Mouse (Mus musculus): ENCODE data around the gene Tmed4. TPM values are rescaled to one million over a fixed set of nuclear protein-coding genes. Genes with fewer than 3 reads are reported as not detected.

Tmed4 gene
- polyA plus RNA-seq, 1 experiment: 52.3 TPM

- no peak for TF ChIP-seq GATA1 (IDR thresholded peaks at IDR 0.05; ENCODE audit: low read length)
Measured at GRCm38 (mm10) chr11:6230012-6230411, 44.7 kb downstream of the Tmed4 start, which contains the start of gene Npc1l1. Gene Npc1l1, minus strand, starts transcription at chr11:6230143.

- TF ChIP-seq GATA1 (IDR thresholded peaks at IDR 0.05; ENCODE audit: low read length): no peak
Measured at GRCm38 (mm10) chr11:6224541-6225229, 50.0 kb downstream of the Tmed4 start.

- TF ChIP-seq GATA1 (IDR thresholded peaks at IDR 0.05; ENCODE audit: low read length): no peak
Measured at GRCm38 (mm10) chr11:6222187-6222586, 52.5 kb downstream of the Tmed4 start.

Other genes starting within 250 kb of the Tmed4 start
- gene Camk2b, start 208.5 kb downstream of the Tmed4 start, polyA plus RNA-seq (2012): 0.03 and 0.08 TPM in 2 replicates
- gene A730071L15Rik, start 74.8 kb downstream of the Tmed4 start, polyA plus RNA-seq (2012): not detected in 2 replicates
- gene Nudcd3, start 74.5 kb downstream of the Tmed4 start, polyA plus RNA-seq (2012): 33.9 and 36.9 TPM in 2 replicates
- gene Npc1l1, start 44.7 kb downstream of the Tmed4 start, polyA plus RNA-seq (2012): not detected in 2 replicates
- 28.1 and 39.3 TPM in 2 replicates for gene Ddx56, start 7.1 kb downstream of the Tmed4 start, polyA plus RNA-seq (2012)
- 28.2 and 64.0 TPM in 2 replicates for gene Ogdh, start 16.8 kb upstream of the Tmed4 start, polyA plus RNA-seq (2012)
- gene Zmiz2, start 114.2 kb upstream of the Tmed4 start, polyA plus RNA-seq (2012): 217 and 244 TPM in 2 replicates
- gene Ppia, start 140.6 kb upstream of the Tmed4 start, polyA plus RNA-seq (2012): 82.5 and 137 TPM in 2 replicates
- 37.2 and 73.5 TPM in 2 replicates for gene H2afv, start 169.6 kb upstream of the Tmed4 start, polyA plus RNA-seq (2012)
- 10.7 and 13.5 TPM in 2 replicates for gene Purb, start 201.0 kb upstream of the Tmed4 start, polyA plus RNA-seq (2012)
- 27.9 and 34.5 TPM in 2 replicates for gene Myo1g, start 246.1 kb upstream of the Tmed4 start, polyA plus RNA-seq (2012)

All from G1E-ER4 (cell line).